13 mouse cellular contexts compared by ENCODE assay signal in genomic region chr8:122047206-122047870, GRCm38 (mm10).
DNase-seq lines count a peak whose midpoint lies in the region; ATAC-seq and TF ChIP-seq lines count a peak whose summit lies in the region.
"Had no signal": no experiment of that assay in that cellular context is flagged by ENCODE, and none has a peak within 500 bp of the region (broad histone marks: within the 10 kb centered on the region; RNA-seq: fewer than 3 reads in every experiment).

No protein-coding gene starts in this region.

- no peak overlapping the region for H3K4me3 ChIP-seq in intestine, postnatal 0 days (ENCODE audit: low read depth, low read length)
- no peak overlapping the region for H3K4me3 ChIP-seq in intestine, embryonic 16.5 days (ENCODE audit: low read length)
- H3K4me3 ChIP-seq in testis, adult 2 months (ENCODE audit: control insufficient read depth, low read depth, low read length), result no peak overlapping the region
- H3K4me3 ChIP-seq in stomach, postnatal 0 days (ENCODE audit: low read depth, low read length), result no peak overlapping the region
- H3K4me3 ChIP-seq: limb, embryonic 15.5 days; midbrain, embryonic 15.5 days had no signal

- no peak overlapping the region for H3K4me2 ChIP-seq in intestine, postnatal 0 days (replicated peaks; ENCODE audit: low read depth)
- H3K4me2 ChIP-seq in intestine, embryonic 16.5 days (ENCODE audit: low read depth, low read length), result no peak overlapping the region
- H3K4me2 ChIP-seq in stomach, postnatal 0 days (replicated peaks; ENCODE audit: low read depth), result no peak overlapping the region
- H3K4me2 ChIP-seq: limb, embryonic 15.5 days; midbrain, embryonic 15.5 days had no signal

- no peaks in the 10 kb centered on the region for H3K4me1 ChIP-seq in intestine, postnatal 0 days (replicated peaks; ENCODE audit: control insufficient read depth, insufficient read depth, low read length)
- 0 out of 2 replicates have a peak, but pooled peaks cover 5% of the 10 kb centered on the region for H3K4me1 ChIP-seq in intestine, embryonic 16.5 days (ENCODE audit: control insufficient read depth, insufficient read depth, low read length)
- H3K4me1 ChIP-seq in testis, adult 2 months (ENCODE audit: control insufficient read depth, insufficient read depth, low read length), result no peaks in the 10 kb centered on the region; the same call in 1 of the 2 replicates
- H3K4me1 ChIP-seq in stomach, postnatal 0 days (replicated peaks; ENCODE audit: control insufficient read depth, insufficient read depth), result no peaks in the 10 kb centered on the region
- H3K4me1 ChIP-seq: midbrain, embryonic 15.5 days had no signal

- H3K36me3 ChIP-seq in intestine, postnatal 0 days (ENCODE audit: control insufficient read depth, insufficient read depth), result no peaks in the 10 kb centered on the region
- no peaks in the 10 kb centered on the region for H3K36me3 ChIP-seq in intestine, embryonic 16.5 days (ENCODE audit: control insufficient read depth, insufficient read depth, low read length)
- no peaks in the 10 kb centered on the region for H3K36me3 ChIP-seq in testis, adult 2 months (ENCODE audit: control insufficient read depth, insufficient read depth, low read length)
- no peaks in the 10 kb centered on the region for H3K36me3 ChIP-seq in stomach, postnatal 0 days (ENCODE audit: control insufficient read depth, insufficient read depth, low read length)
- H3K36me3 ChIP-seq: limb, embryonic 15.5 days; midbrain, embryonic 15.5 days had no signal

- H3K9me3 ChIP-seq in intestine, postnatal 0 days (ENCODE audit: control insufficient read depth), result no peaks in the 10 kb centered on the region
- H3K9me3 ChIP-seq in intestine, embryonic 16.5 days (ENCODE audit: control insufficient read depth, low read length), result no peaks in the 10 kb centered on the region
- no peaks in the 10 kb centered on the region for H3K9me3 ChIP-seq in stomach, postnatal 0 days (ENCODE audit: control insufficient read depth, low read length)
- H3K9me3 ChIP-seq: limb, embryonic 15.5 days; midbrain, embryonic 15.5 days had no signal

- no peak for ATAC-seq in intestine, postnatal 0 days
- no peak for ATAC-seq in intestine, embryonic 16.5 days
- no peak for ATAC-seq in stomach, postnatal 0 days (ENCODE audit: low FRiP score, low TSS enrichment)
- ATAC-seq: inflammation-experienced regulatory T-cells, adult 6 months; midbrain, embryonic 15.5 days had no signal

- TF ChIP-seq EP300 in stomach, postnatal 0 days (optimal IDR thresholded peaks at IDR 0.05), result no peak

- 0 out of 2 replicates have a peak, but pooled peaks cover 1% of the 10 kb centered on the region for H3K27me3 ChIP-seq in intestine, postnatal 0 days (replicated peaks; ENCODE audit: control insufficient read depth, insufficient read depth, low read length)
- H3K27me3 ChIP-seq in intestine, embryonic 16.5 days (replicated peaks; ENCODE audit: control insufficient read depth, insufficient read depth, low read length), result no peaks in the 10 kb centered on the region
- no peaks in the 10 kb centered on the region for H3K27me3 ChIP-seq in testis, adult 2 months (ENCODE audit: control insufficient read depth, insufficient read depth, low read length)
- no peaks in the 10 kb centered on the region for H3K27me3 ChIP-seq in stomach, postnatal 0 days (ENCODE audit: control insufficient read depth, insufficient read depth, low read length)
- H3K27me3 ChIP-seq: limb, embryonic 15.5 days; midbrain, embryonic 15.5 days had no signal

- no peak for TF ChIP-seq POLR2A in testis, adult 2 months (IDR thresholded peaks at IDR 0.05; ENCODE audit: control insufficient read depth, low read depth, low read length)

- H3K9ac ChIP-seq in intestine, postnatal 0 days (ENCODE audit: low read depth, low read length), result no peak overlapping the region
- H3K9ac ChIP-seq in intestine, embryonic 16.5 days (ENCODE audit: low read depth, low read length), result no peak overlapping the region
- H3K9ac ChIP-seq in stomach, postnatal 0 days (ENCODE audit: low read length), result no peak overlapping the region
- H3K9ac ChIP-seq: limb, embryonic 15.5 days; midbrain, embryonic 15.5 days had no signal

- H3K27ac ChIP-seq in intestine, postnatal 0 days (ENCODE audit: low read depth, low read length), result no peak overlapping the region
- no peak overlapping the region for H3K27ac ChIP-seq in intestine, embryonic 16.5 days (ENCODE audit: low read length)
- H3K27ac ChIP-seq in testis, adult 2 months (ENCODE audit: control insufficient read depth, insufficient read depth, low read depth, low read length), result no peak overlapping the region
- no peak overlapping the region for H3K27ac ChIP-seq in stomach, postnatal 0 days (replicated peaks)
- H3K27ac ChIP-seq: limb, embryonic 15.5 days; midbrain, embryonic 15.5 days had no signal

- DNase-seq in adrenal gland, postnatal 14 days, result peak; percentile 47
- no peak for DNase-seq in adrenal gland, postnatal 4 days (ENCODE audit: low spot score in 2 of 2)
- DNase-seq in testis, postnatal 10 days (ENCODE audit: low spot score), result no peak
- no peak for DNase-seq in stomach, postnatal 0 days (ENCODE audit: low spot score)
- no peak for DNase-seq in retina, postnatal 1 day
- DNase-seq: cerebellum, adult 9-11 months; gastrocnemius, postnatal 14 days had no signal

- 61% methylated on average over 15 of the region's 15 CpGs for WGBS in intestine, postnatal 0 days
- WGBS in intestine, embryonic 16.5 days, result 65% methylated on average over 15 of the region's 15 CpGs
- WGBS in stomach, postnatal 0 days, result 56% methylated on average over 15 of the region's 15 CpGs

- TF ChIP-seq CTCF in intestine, postnatal 0 days (IDR thresholded peaks at IDR 0.05; ENCODE audit: low read depth), result peak; percentile 56
- TF ChIP-seq CTCF in testis, adult 2 months (IDR thresholded peaks at IDR 0.05; ENCODE audit: control insufficient read depth, insufficient read depth, insufficient replicate concordance, low read depth, low read length), result peak; percentile 18; the same call in 1 of the 2 replicates
- peak; percentile 66 for TF ChIP-seq CTCF in stomach, postnatal 0 days (IDR thresholded peaks at IDR 0.05; ENCODE audit: low read depth)
